Mouse (Mus musculus): ENCODE data around the gene Cers3. TPM values are rescaled to one million over a fixed set of nuclear protein-coding genes. Genes with fewer than 3 reads are reported as not detected.

Gene Cers3
- total and polyA plus RNA-seq, 3 experiments = 0.02 to 0.32 (median 0.24) TPM

GRCm38 (mm10) chr7:66779944-66780942, 36.9 kb downstream of the Cers3 start:
- no peak for DNase-seq

DNA sequence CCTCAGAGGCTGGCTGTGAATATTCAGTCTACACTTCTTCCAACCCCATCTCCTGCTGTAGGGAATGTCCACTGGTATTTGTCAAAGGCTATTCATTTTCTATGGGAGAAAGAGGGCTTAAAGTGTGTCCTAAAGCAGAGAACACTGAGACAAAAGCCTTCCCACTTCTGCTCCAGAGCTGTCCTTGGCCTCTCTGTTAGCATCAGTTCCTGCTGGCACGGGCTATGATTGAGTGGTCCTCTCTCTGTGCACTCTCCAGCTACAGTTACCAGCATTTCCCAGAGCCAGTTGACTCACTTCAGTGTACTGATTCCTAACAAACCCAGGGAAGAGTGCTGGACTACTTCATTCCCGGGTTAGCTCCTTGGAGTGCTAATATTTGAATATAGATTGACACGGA, 43.2 kb downstream of the Cers3 start:
- DNase-seq = peak; percentile 70

- DNase-seq = peak; percentile 77
These were observed 44.5 kb downstream of the Cers3 start for GRCm38 (mm10) chr7:66787816-66788215.

DNA sequence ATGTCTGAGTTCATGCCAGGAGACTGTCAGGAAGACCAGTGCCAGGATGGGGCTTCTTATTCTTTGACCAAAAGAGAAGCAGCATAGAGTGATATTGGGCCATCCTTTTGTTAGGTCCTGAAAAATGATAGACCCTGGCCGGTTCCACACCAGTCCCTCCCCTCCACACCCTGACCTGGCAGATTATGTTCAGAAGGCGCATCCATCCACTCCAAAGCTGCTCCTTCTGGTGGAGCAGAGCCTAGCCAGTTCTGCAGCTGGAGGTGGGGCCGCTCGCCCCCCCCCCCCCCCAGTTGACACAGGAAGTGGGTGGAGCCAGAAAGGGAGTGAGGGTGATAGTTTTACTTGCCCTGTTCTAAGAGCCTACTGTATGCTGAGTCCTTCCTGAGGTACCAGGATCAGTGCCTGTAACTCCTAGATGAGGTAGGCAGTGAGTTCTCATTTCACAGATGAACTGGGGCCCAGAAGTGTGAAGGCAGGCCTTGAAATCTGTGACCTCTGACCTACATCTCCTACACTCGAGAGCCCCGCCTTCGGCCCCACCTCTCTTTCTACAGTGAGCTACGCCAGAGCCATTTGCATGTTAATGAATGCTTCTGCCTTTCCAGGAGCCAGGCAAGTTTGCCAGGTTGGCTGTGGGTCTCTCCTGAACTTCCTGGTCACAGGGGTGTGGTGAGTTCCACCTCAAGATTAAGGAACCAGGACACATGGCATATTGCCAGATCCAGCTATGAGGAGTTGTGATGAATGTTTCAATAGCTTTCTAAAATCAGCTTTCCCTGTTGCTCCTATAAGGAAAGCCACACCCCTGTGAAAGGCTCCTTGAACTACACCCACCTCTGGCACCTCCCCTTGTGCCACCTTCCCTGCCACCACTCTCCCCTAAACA, 46.8 kb downstream of the Cers3 start:
- no peak for DNase-seq

- no peak for DNase-seq
These were observed 47.7 kb downstream of the Cers3 start for GRCm38 (mm10) chr7:66791022-66791421.

DNA sequence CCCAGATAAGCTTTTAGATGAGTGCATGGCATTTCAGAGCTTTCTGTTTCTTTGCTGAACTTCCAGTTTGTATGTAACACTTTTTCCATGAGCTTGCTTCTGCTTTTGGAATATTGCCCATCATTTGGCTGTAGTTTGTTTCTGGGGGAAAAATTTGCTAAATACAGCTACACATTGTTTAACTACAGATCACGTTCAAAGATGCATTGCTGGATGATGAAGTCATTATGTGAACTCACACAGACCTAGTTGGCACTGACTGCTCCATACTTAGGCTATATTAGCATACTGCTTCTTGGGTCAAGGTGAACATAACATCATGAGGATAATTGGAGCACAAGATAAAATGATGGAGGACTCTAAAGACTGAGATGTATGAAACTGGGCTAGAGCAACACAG, 53.6 kb downstream of the Cers3 start:
- no peak for DNase-seq

DNA sequence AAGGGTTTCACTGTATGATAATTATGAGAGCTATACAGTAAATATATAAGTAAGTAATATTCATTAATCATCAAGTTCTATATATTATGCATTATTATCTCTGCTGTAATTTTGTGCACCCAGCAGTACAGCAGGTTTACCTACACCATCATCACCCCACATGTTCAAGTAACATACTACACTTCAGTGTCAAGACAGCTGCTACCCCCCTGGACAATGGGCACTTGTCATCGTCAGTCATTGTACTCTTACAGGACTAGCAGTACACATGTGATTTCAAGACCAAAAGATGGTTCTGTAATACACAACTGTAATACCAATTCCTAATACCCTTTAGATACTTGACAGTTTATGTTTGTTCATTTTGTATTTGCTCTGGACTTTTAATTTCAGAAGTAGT, 54.0 kb downstream of the Cers3 start:
- no peak for DNase-seq

- peak; percentile 33 for DNase-seq
These were observed 55.5 kb downstream of the Cers3 start for GRCm38 (mm10) chr7:66798826-66799225.

- peak; percentile 33 for DNase-seq
These were observed 57.5 kb downstream of the Cers3 start for GRCm38 (mm10) chr7:66800784-66801183.

DNA sequence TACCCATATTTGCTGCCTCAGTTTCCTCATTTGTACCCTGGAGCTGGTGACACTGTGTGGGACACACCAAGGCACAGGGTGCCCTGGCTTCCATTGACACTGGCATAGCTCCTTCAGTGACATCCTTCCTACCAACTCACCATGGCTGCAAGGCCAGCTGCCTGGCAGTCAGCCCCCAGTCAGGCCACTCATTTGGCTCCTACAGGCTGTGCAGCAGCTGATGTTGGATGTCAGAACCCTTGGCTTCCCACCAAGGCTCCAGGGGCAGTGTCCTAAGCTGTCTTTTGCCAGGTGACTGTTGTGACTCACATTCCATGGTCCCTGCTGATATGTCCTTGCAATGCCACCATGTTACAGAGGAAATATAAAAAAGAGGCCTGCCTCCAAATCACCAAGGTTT, 58.5 kb downstream of the Cers3 start:
- peak; percentile 90 for DNase-seq

DNA sequence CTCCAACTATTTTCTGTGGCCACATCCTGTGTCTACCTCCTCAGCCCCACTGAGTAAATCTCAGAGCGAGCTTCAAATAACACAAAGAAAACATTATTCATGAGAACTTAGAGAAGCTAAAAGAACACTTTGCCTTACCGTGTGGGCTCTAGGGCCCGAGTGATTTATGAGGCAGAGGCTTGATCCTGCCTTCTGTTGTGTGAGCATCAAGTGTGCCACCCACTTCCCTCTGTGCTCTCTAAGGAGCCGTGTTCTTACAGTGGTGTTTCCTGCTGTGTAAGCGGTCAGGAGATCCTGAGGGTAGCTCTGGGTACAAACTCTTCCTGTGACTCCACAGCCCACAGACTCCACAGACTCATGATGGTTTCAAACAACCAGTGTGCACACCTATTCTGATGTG, 60.5 kb downstream of the Cers3 start:
- no peak for DNase-seq

DNA sequence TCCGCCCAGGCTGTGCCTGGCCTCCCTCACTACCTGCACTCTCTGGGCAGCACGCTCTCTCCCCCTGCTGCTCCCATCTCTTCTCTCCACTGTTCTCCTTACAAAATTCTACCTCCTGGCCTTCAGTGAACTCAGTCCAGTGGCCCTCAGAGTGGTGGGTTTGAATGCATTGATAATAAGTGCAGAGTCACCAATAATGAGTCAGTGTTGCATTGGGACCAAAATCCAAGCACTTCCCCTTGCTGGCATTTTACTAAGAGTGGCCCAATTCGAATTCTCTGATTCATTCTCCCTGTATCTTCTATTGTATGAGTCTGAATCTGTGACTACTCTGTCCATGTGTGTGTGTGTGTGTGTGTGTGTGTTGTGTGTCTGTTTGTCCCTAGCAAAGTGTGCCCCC, 63.5 kb downstream of the Cers3 start:
- DNase-seq = peak; percentile 55

DNA sequence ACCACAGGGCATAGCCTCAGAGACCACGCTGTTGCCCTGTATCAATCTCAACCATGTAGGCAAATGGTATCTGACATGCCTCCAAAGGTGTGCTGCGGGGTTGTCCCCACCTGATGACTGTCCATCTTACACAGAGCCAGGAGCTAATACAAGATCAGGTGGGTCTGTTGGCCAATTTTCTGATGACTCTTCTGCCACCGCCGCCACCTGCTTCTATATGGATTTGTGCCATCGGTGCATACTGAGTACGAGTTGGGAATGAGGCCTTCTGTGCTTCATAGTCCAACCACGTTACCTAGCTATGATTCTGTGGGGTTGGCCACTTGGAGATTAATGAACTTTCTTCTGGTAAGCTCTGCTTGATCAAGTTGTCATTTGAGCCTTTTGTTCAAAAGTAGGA, 67.1 kb downstream of the Cers3 start:
- no peak for DNase-seq

GRCm38 (mm10) chr7:66811294-66811693, 68.0 kb downstream of the Cers3 start:
- no peak for DNase-seq

DNA sequence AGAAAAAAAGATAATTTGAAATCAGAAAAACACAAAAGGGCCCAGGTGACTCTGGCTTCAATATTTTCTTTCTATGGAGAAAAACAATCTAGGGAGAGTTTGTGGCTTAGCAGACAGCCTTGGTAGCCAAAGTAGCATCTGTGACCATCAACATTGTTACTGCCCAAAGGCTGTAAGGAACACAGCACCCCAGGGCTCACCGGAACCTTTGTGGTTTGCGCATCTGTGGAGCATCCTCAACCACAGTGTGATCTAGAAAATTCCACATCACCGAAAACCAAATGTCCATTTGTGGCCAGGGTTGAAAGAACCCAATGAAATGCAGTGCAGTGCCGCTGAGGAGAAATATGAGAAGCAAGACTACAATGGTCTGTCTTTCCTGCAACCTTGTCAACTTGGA, 69.0 kb downstream of the Cers3 start:
- DNase-seq = no peak

DNA sequence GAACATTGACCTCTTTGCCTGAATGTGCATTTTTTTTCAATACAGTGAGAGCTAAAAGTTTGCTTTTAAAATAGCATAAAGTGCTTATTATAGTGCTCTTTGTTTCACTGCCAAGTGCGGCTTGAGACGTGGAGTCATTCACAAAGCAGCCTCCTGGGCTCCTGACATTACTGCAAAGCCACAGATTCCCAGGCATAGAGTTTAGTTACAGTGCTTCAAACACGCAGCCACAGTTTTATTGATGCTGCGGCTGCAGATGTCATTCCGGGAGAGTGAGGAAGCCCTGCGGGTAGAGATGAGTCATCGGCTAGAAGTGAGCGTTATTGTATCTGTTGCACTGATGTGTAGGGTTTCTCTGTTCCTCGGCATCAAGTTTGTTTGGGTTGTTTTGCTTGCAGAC, 69.4 kb downstream of the Cers3 start:
- peak; percentile 49 for DNase-seq

DNA sequence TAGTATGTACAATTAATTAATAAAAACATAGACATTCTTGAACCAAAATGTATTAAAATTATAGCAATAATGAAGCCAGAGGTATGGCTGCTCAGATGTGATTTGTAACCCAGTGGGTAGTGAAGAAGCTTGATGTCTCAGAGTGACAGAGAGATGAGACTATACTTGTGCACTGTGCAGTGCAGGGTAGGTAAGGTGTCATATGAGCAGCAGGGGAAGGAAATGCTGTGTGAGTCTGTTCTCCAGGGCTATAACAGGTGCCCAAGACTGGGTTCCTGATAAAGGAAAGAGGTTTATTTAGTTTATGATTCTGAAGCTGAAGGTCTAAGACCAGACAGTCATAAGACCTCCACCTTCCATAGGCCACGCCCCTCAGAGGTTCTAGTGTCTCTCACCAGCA, 69.9 kb downstream of the Cers3 start:
- DNase-seq = no peak

GRCm38 (mm10) chr7:66815526-66815925, 72.2 kb downstream of the Cers3 start:
- no peak for DNase-seq

DNA sequence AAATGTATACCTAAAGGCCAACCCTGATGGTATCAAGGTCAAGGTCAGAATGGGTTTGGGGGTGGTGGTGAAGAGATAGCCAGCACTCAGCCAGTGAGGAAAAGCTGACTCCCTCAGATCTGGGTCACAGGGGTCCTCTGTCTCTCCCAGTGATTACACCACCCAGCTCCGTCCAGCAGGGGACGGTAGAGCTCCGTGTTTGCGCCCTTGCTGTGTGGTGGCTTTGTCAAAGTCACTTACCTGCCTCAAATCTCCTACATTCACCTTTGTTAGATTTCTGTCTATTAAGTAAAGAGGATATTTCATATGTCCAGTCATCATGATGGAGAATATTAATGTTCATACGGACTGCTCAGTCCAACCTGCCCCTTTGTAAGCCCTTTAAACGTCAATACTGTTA, 76.7 kb downstream of the Cers3 start:
- DNase-seq = peak; percentile 48

GRCm38 (mm10) chr7:66830803-66831202, 87.5 kb downstream of the Cers3 start:
- no peak for DNase-seq

DNA sequence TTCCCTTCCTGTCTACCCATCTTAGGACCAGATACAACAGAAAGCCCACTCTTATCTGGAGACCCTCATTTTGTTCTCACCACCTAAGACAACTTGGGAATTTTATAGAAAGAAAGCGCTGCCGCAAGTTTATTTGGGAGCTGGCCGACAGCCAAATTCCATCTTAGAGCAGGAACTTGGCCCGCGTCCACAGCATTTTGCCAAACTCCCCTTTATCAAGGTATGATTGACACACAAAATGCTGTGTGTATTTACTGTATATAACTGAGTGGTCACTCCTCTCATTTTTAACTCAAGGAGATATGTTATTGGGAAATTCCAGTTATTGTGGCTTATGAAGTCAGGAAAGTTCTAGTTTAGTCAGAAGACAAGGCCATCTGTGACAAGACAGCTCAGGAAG, 88.0 kb downstream of the Cers3 start:
- no peak for DNase-seq

- peak; percentile 94 for DNase-seq
These were observed 96.2 kb downstream of the Cers3 start, which contains the start of gene Adamts17 for GRCm38 (mm10) chr7:66839463-66840007. Adamts17 (plus strand) TSS chr7:66839735.

Data from adrenal gland, adult 2 months (tissue).